Mouse (Mus musculus): ENCODE results near the gene Csrnp3.

DNA sequence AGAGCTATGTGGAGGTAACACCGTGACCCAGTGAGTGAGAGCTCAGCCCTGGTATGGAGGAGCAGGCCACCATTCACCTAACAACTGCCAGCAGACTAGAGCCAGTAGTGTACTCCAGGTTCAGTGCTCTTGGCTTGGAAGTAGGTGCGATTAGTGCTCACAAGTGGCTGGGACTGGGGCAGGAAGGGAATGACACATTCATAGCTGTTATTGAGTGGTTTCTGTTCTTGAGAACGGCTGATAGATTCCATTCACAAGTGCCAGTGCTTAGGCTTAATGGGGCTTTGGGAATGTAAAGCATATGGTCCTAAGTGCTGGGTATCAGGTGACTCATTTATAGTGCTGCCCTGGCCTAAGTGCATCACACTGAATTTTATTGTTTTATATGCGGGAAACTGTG is 136.4 kb downstream of the Csrnp3 start:
- no peak for TF ChIP-seq CTCF (IDR thresholded peaks at IDR 0.05; ENCODE audit: borderline replicate concordance, control insufficient read depth, extremely low read depth, insufficient read depth, low read length, poor library complexity)
- no peak for TF ChIP-seq POLR2A (IDR thresholded peaks at IDR 0.05; ENCODE audit: control insufficient read depth, extremely low read depth, insufficient read depth, low read length, poor library complexity)
